Mouse (Mus musculus) brain, embryonic 14.5 days (tissue): ENCODE data around the gene Krtap5-1.

Experiments used
- CTCF ChIP-seq: fragments of 200-500 bp; IDR thresholded peaks from 2 replicates; pipeline ENCODE4 v1.5.1; 2012; ENCODE audit warnings: inconsistent platforms, mild to moderate bottlenecking, moderate library complexity, borderline replicate concordance; ENCODE audit not compliant: insufficient read depth, insufficient read length; ENCODE audit errors: extremely low read depth
- POLR2A ChIP-seq: fragments of 200-500 bp; IDR thresholded peaks from 2 replicates; pipeline ENCODE4 v1.6.1; 2012; ENCODE audit warnings: mild to moderate bottlenecking, inconsistent platforms, borderline replicate concordance; ENCODE audit not compliant: poor library complexity, insufficient read depth, insufficient read length, severe bottlenecking; ENCODE audit errors: extremely low read depth

GRCm38 (mm10) chr7:142330271-142330724 is 33.4 kb upstream of the Krtap5-1 start:
- TF ChIP-seq CTCF (no peak), POLR2A (no peak)
